Mouse (Mus musculus): ENCODE results near the gene Kcnip1.

DNA sequence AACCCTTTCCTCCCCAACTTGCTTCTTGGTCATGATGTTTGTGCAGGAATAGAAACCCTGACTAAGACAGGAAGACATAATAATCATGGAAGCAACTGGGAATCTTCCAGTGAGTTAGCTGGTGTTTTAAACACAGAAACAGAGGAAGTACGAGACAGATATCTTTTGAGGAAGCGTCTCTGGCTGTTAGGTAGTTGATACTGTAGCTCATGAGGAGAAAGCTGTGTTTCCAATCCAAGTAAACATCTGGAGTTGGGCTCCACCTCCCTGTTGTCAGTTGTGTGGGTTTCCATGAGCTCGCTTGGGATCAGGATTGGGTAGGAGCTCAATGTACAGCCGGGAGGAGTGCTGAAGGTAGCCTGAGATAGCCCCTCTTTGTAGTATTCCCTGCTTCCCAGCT lies 46.5 kb downstream of the Kcnip1 start:
- TF ChIP-seq POLR2A (IDR thresholded peaks at IDR 0.05; ENCODE audit: low read depth, low read length) (no peak), CTCF (conservative IDR thresholded peaks at IDR 0.05; ENCODE audit: insufficient read depth, insufficient read length, low read depth, low read length) (no peak)
